Mouse (Mus musculus) left cerebral cortex, adult 11 months (tissue): ENCODE data around the gene Ptpn1.

Source experiments
- DNase-seq: peaks from one replicate; pipeline ENCODE4 v3.0.0; 2022; ENCODE audit warnings: low spot score

Ptpn1 gene

GRCm38 (mm10) chr2:167972146-167972545 is 40.3 kb downstream of the Ptpn1 start:
- no peak for DNase-seq

DNA sequence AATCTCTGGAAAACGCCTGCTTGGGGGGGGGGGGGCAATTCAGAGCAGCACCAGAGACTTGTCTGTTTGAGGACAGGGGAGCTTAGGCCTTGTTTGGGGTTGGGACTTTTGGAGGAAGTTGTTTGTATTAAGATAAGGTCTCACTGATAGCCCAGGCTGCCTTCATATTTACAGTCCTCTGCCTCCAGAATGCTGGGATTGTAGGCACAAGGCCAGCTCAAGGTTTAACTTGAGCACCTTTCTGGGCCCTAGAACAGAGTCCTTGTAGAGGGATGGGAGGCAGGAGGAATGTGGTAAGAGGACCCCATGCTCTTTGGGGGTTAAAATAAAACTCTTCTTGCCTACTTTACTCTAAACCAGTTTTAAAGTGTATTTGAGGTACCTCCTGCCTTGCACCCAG is 41.0 kb downstream of the Ptpn1 start:
- DNase-seq: no peak

DNA sequence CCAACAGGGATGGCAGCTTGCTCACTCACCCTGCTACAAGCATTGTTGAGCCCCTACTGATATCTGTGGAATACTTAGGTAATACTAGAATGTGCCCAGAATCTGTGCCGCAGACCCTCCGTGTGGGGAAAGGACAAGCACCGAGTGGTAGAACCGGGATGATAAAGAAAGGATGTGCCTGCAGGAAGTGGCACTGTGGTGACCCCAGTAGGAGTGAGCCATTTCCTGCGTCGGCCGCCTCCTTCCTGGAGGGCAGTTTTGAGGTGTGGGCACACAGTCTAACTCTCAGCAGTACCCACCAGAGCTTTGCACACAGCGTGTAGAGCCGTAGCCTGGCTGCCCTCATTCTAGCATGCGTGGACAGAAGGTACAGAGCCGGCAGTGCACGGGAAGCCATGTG is 43.9 kb downstream of the Ptpn1 start:
- DNase-seq: no peak

- DNase-seq: no peak
Observed at GRCm38 (mm10) chr2:167978271-167978670, 46.4 kb downstream of the Ptpn1 start.

- DNase-seq: no peak
Observed at GRCm38 (mm10) chr2:167980391-167980790, 48.5 kb downstream of the Ptpn1 start.

- no peak for DNase-seq
Observed at GRCm38 (mm10) chr2:167982646-167983045, 50.8 kb downstream of the Ptpn1 start.

GRCm38 (mm10) chr2:167984371-167984770 is 52.5 kb downstream of the Ptpn1 start:
- no peak for DNase-seq

DNA sequence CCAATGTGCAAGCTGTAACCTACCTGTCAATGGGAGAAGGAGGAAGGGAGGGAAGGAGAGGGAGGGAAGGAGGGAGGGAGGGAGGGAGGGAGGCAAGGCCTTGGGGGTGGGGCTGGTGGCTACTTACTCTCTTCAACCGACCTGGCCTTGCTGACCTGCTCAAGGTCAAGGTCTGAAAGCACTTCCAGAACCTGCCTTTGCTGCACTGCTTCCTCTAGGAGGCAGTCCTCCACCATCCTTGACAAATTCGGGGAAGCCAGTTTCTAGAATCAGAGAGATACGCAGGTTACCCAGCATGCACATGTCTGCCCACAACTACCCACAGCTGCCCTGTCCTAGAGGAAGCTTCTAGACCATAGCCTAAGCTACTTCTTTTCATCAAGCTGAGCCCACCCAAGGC is 53.1 kb downstream of the Ptpn1 start:
- DNase-seq: no peak

GRCm38 (mm10) chr2:167986762-167987161 is 54.9 kb downstream of the Ptpn1 start:
- DNase-seq: no peak

DNA sequence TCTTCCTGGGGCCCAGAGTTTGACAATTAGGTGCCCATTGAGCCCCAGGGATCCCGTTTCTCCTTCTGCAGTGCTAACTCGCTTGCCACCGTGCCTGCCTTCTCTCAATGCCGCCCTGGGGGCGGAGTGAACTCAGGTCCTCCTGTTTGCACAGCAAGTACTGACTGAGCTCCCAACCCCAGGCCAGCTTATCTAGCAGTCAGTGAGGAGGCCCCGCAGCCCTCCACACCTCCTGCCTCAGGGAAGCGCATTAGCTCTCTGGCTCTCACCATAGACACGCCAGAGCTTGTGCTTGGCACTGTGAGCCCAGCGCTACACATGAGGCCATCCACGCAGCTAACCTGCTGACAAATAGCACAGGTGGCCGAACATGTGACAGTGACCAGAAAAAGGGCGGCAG is 55.8 kb downstream of the Ptpn1 start:
- DNase-seq: no peak

DNA sequence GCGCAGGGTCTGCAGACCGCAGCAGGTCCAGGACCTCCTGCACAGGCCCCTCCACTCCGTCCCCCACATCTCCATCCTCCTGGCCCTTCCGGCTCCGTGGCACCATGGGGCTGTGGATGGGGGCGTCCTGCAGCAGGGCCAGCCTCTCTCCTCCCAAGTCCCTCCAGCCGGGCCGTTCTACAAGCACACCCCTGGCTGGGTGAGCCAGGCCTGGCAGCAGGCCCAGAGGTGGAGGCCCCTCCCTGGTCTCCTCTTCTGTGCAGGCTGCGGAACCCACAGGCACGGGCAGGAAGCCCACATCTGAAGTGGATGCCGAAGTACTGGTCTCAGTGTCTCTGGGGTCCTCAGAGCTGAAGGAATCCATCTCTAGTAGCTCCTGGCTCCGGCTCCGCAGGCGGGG is 57.5 kb downstream of the Ptpn1 start:
- DNase-seq: no peak

DNA sequence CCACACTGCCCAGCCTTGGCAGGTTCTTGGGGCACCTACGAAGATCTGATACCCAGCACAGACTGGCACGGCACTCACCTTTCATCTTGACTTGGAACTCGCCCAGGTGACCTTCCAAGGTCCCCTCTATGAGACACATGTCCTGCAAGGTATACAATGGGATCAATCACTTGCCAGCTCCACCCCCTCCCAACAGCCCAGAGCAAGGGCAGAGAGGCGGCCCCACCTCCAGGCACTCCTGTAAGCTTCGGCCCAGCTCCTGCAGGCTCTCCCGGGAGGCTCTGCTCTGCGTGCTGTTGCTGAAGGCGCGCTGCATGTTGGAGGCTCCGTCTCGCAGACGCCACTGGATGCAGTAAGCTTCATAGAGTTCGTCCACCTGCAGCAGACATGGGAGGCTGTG is 61.4 kb downstream of the Ptpn1 start:
- DNase-seq: no peak

DNA sequence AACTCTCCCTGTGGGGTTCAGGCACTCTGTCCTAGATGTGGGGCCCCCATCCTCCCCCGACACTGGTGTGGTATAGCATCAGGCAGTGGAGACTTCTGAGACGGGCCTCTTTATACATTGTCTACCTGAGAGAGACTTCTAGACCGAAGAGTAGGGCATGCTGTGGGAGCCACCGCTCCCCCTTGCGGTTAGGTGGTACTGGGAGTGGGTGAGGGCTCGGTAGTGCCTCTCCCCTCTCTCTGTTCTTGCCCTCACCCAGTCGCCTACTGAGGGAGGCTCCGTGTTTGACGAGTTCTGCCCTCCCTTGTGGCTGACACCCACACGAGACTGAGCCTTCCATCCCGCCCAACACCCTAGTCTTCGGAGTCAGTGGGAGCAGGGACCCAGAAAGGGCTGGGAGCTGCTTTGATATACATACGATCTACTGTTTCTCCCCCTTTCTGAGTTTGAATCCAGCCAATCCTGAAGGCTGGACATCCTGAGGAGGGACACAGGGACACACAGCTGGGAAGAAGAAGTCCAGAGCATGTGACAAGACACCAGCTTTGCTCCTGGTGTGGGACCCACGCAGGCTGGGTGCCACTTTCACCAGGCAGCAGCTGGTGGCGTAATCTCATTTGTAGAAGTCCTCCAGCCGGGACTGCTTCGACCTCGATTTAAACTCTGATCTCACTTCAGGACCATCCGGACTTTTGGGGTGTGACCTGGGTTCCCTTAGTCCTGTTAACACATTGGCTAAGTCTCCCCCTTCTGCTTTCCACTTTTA is 64.2 kb downstream of the Ptpn1 start:
- DNase-seq: no peak

GRCm38 (mm10) chr2:167996672-167997215 is 64.9 kb downstream of the Ptpn1 start:
- DNase-seq: no peak

GRCm38 (mm10) chr2:167997562-167997961 is 65.7 kb downstream of the Ptpn1 start:
- DNase-seq: no peak

DNA sequence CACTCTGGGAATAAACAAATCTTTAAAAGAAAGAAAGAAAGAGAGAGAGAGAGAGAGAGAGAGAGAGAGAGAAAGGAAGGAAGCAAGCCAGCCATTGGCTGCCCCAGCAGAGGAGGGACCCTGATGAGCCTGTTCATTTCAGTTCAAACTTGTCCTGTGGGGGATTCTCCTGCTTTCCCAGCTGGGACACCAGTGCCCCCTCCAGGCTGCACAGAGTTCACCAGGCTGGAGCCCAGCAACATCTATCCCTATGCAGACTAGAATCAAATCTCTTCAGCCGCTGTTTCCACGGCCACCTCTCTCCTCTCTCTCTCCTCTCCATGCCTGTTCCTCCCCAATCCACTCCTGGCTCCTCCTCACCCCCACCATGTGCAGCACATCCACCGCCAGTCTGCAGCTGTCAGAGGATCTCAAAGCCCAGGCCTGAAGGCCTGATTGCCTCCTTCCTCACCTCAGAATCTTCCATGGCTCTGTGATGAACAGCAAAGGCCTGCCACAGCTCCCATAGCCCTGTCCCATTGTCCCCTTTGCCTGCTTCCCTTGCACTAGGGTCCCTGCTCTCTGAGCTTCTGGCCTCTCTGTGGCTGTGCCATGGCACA is 67.4 kb downstream of the Ptpn1 start:
- DNase-seq: no peak

DNA sequence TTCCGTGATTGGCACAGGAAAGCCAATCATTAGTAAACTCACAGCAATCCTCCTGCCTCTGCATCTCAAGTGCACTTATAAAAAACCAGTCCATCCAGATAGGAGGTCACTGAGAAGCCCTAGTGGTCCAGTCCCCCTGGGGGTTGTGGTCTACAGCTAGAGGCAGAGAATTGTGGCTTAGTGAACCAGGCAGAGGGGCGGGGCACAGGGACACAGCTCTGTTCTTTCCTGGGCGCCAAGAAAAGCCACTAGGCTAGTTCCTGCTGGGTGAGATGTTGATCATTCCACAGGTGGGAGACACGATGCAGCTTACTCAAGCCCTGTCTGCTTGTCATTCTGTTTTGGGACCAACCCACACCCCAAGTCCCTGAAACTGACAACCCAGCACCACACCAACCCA is 70.3 kb downstream of the Ptpn1 start:
- DNase-seq: no peak

DNA sequence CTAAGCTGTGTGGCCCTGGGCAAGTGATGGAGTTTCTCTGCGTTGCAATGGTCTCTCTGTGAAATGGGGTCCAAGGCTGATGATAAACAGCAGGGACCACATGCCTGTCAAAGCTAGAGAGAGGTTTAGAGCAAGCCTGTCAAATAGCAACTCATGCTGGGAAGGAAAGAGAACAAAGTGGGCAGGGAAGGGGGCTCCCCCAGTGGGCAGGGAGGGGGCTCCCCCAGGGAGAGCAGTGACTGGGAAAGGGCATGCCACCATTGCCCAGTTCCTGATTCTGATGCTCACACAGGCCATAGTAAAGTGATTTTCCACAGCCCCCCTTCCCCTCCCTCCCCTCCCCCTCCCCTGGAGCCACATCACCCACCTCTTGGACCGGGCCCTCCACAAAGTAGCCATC is 71.0 kb downstream of the Ptpn1 start:
- no peak for DNase-seq

DNA sequence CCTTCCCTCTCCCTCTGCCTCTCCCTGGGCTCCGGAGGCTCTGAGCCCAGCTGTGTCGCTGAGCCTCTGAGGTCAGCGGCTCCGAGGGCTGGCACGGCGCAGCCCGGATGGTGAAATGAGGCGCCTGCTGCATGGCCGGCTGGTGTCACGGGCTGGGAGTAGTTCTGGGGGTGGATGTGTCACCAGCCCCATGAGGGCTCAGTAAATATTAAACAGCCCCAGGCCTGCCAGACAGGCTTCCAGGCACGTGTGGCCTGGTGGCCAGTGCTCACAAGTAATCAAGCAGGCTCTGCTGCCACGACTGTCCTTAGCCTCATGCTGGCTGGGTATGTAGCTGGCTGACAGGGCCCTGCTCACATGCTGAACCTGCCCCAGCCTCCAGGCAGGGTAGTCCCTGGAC is 71.6 kb downstream of the Ptpn1 start:
- DNase-seq: no peak

DNA sequence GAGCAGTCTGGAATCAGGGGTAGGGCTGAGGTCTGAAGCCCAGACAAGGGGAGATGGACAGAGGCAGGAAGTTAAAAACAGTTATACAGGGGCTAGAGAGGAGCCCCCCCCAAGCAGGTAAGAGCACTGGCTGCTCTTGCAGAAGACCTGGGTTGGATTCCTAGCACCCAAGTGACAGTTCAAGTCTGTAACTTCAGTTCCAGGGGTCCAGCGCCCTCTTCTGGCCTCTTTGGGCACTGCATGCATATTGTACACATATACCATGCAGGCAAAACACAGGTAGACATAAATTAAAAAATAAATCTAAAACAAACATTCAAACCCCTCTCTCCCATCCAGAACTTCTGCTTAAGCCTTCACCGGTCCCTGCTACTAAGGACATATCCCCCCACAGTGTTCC is 72.5 kb downstream of the Ptpn1 start:
- DNase-seq: no peak

DNA sequence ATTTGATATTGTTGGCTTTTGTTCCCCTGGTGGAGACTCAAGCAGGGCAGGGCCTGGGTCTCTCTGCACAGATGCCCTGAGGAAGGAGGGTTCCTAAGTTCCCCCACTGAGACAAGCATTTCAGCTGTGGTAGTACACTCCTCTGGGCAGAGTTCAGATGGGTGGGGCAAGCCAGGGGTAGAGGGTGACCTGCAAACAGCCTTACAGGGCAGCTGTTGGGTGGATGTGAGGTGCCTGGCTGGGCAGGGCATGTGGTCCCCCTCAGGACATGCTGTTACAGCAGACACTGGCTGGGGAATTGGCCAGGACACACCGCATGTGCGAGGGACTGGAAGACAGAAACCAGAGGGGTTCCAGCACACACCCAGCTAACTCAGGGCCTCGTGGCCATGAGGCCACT is 73.1 kb downstream of the Ptpn1 start:
- no peak for DNase-seq

DNA sequence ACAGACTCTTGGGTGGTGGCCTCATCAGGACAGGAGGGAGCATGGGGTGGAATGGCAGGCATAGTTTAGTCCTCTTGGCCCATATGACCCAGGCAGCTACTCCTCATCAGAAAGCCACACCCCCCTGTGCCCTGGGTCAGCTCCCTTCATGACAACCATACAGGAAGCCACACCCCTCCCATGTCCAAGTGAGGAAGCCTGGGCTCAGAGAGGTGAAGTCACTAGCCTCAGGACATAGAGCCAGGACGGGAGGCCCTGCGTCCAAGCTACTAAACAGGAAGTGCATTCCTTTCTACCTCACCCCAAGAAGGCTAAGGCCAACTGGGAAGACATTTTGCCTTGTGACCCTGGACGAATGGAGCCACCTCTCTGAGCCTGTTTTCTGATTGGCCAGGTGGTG is 73.8 kb downstream of the Ptpn1 start:
- no peak for DNase-seq

DNA sequence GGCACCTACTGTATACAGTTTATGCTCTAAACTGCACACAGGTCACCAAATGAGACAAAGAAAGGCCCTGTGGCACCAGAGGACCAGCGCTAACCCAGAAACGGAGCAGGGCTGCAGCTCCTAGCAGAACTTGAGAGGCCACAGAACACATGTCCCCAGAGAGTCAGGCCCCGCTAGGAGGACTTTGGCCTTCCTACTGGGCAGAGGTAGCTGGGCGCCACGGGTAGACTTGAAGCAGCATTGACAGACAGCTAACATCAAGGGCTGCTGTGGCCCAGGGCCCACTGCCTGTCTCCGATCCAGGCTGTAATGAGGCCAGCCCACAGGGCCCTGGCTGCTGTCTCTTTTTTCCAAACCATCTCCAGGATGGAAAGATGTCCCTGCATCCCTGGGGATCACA is 74.6 kb downstream of the Ptpn1 start:
- no peak for DNase-seq

DNA sequence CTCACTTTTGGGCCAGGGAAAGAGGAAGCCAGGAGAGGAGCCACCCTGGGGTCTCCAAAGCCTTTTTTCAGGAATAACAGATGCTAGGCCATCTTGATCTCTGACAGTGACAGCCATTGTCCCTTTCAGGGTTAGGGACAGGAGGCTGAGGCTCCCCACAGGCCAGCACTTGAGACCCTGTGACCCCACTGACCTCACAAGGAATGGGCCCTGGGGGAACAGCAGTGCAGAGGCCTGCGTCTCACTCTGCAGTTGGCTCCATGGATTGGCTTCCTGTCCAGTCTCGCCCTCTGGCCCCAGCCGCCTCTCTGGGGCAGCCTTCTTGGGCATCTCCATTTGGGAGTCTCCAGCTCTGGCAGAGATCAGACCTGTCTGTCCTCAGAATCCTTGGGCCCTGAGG is 76.3 kb downstream of the Ptpn1 start:
- no peak for DNase-seq
